Mouse (Mus musculus) CH12.LX (cell line): ENCODE measurements around the gene Prox1.

Source experiments
- BHLHE40 ChIP-seq: IDR thresholded peaks from 2 replicates; pipeline ENCODE4 v1.6.1; 2011; ENCODE audit warnings: mild to moderate bottlenecking, low read depth, low read length, improper control_type of control experiment
- CTCF ChIP-seq, 2 experiments: IDR thresholded peaks in 1 of 2; conservative IDR thresholded peaks in 1 of 2; 2 replicates each; pipeline ENCODE4 v1.5.1; 2011 to 2012; ENCODE audit warnings: low read depth in 2 of 2, low read length in 2 of 2, improper control_type of control experiment in 1 of 2, inconsistent platforms in 1 of 2, mild to moderate bottlenecking in 1 of 2, moderate library complexity in 1 of 2
- E2F4 ChIP-seq: IDR thresholded peaks from 2 replicates; pipeline ENCODE4 v1.6.1; 2011; ENCODE audit warnings: low read depth, low read length, improper control_type of control experiment; ENCODE audit not compliant: insufficient replicate concordance
- EP300 ChIP-seq: IDR thresholded peaks from 2 replicates; pipeline ENCODE4 v1.6.1; 2011; ENCODE audit warnings: low read length, improper control_type of control experiment
- KAT2A ChIP-seq: IDR thresholded peaks from 2 replicates; pipeline ENCODE4 v1.6.1; 2012; ENCODE audit warnings: low read length, improper control_type of control experiment, inconsistent platforms; ENCODE audit not compliant: insufficient replicate concordance
- MEF2A ChIP-seq: IDR thresholded peaks from 2 replicates; pipeline ENCODE4 v1.6.1; 2014; ENCODE audit warnings: low read depth, mild to moderate bottlenecking, inconsistent platforms, low read length, improper control_type of control experiment, borderline replicate concordance
- MXI1 ChIP-seq: IDR thresholded peaks from 2 replicates; pipeline ENCODE4 v1.6.1; 2011; ENCODE audit warnings: mild to moderate bottlenecking, low read depth, low read length, improper control_type of control experiment
- TCF12 ChIP-seq: IDR thresholded peaks from 2 replicates; pipeline ENCODE4 v1.6.1; 2014; ENCODE audit warnings: low read depth, mild to moderate bottlenecking, inconsistent platforms, low read length, improper control_type of control experiment
- USF2 ChIP-seq: conservative IDR thresholded peaks from 2 replicates; pipeline ENCODE4 v1.6.1; 2011; ENCODE audit warnings: low read depth, low read length, improper control_type of control experiment
- ZMIZ1 ChIP-seq: IDR thresholded peaks from 2 replicates; pipeline ENCODE4 v1.6.1; 2012; ENCODE audit warnings: low read depth, mild to moderate bottlenecking, inconsistent platforms, low read length, improper control_type of control experiment

GRCm38 (mm10) chr1:190174671-190175661, 4.5 kb upstream of the Prox1 start:
- TF ChIP-seq CTCF (conservative IDR thresholded peaks at IDR 0.05 in 1 of 2, IDR thresholded peaks at IDR 0.05 in 1 of 2; ENCODE audit: low read depth in 2 of 2, low read length in 2 of 2) (no peak), EP300 (no peak), E2F4 (no peak), BHLHE40 (no peak), KAT2A (no peak), ZMIZ1 (no peak), TCF12 (no peak), MXI1 (no peak), USF2 (no peak), MEF2A (no peak)
